22 mouse cellular contexts compared by ENCODE assay signal in genomic region chr17:7904992-7905391, GRCm38 (mm10). TPM values are rescaled to one million over a fixed set of nuclear protein-coding genes. Genes with fewer than 3 reads are reported as not detected.
DNase-seq lines count a peak whose midpoint lies in the region; ATAC-seq lines count a peak whose summit lies in the region.
"Had no signal": no experiment of that assay in that cellular context is flagged by ENCODE, and none has a peak within 500 bp of the region (broad histone marks: within the 10 kb centered on the region; RNA-seq: fewer than 3 reads in every experiment).

No protein-coding gene starts in this region.

- H3K4me3 ChIP-seq in heart, embryonic 10.5 days: no peak overlapping the region
- H3K4me3 ChIP-seq: embryonic facial prominence, embryonic 15.5 days; erythroblast, embryonic 14.5 days; forebrain, embryonic 10.5 days; gastrocnemius, adult 2 months; heart, embryonic 15.5 days; hindbrain, embryonic 10.5 days had no signal

- WGBS in heart, embryonic 10.5 days: 28% methylated on average over 2 of the region's 2 CpGs

- peak; percentile 33 for DNase-seq in heart, embryonic 10.5 days (ENCODE audit: low spot score)
- DNase-seq in heart, postnatal 36 days: no peak
- peak; percentile 29 for DNase-seq in ES-CJ7 (ENCODE audit: low read depth, low spot score)
- DNase-seq in urinary bladder, postnatal 25 days (ENCODE audit: low spot score): no peak
- no peak for DNase-seq in embryo, embryonic 10.5 days (ENCODE audit: low spot score)
- no peak for DNase-seq in adrenal gland, adult 8-10 months
- DNase-seq: adrenal gland, postnatal 14 days; cerebellum, adult 2 months; cerebellum, postnatal 10 days; embryo, embryonic 11 days; gastrocnemius, adult 2 months; gastrocnemius, postnatal 25 days; heart, postnatal 14 days; kidney, adult 11 months had no signal

- intact Hi-C loops in heart, postnatal 36 days (cut with DNase I): no loop called here

- H3K27ac ChIP-seq in heart, embryonic 10.5 days: no peak overlapping the region
- H3K27ac ChIP-seq: embryonic facial prominence, embryonic 15.5 days; forebrain, embryonic 10.5 days; gastrocnemius, adult 2 months; heart, embryonic 15.5 days; hindbrain, embryonic 10.5 days; hindbrain, embryonic 14.5 days had no signal

- H3K4me1 ChIP-seq in heart, embryonic 10.5 days: no peaks in the 10 kb centered on the region
- H3K4me1 ChIP-seq: embryonic facial prominence, embryonic 15.5 days; forebrain, embryonic 10.5 days; heart, embryonic 15.5 days; hindbrain, embryonic 10.5 days had no signal

- peaks cover 2% of the 10 kb centered on the region; the same call in 1 of the 2 replicates for H3K9me3 ChIP-seq in heart, embryonic 10.5 days
- H3K9me3 ChIP-seq: embryonic facial prominence, embryonic 15.5 days; heart, embryonic 15.5 days had no signal

- no peaks in the 10 kb centered on the region; the same call in 1 of the 2 replicates for H3K27me3 ChIP-seq in heart, embryonic 10.5 days (ENCODE audit: insufficient read depth, poor library complexity, severe bottlenecking)
- H3K27me3 ChIP-seq: embryonic facial prominence, embryonic 15.5 days; heart, embryonic 15.5 days had no signal

- ATAC-seq in inflammation-experienced regulatory T-cells, adult 6 months: peak; percentile 22
- ATAC-seq: forebrain, embryonic 14.5 days had no signal

- no peaks in the 10 kb centered on the region for H3K36me3 ChIP-seq in heart, embryonic 10.5 days
- H3K36me3 ChIP-seq: embryonic facial prominence, embryonic 15.5 days; forebrain, embryonic 10.5 days; heart, embryonic 15.5 days; hindbrain, embryonic 10.5 days had no signal

RNA-seq across cellular contexts. Expression of gene Tagap, which starts 20.8 kb away (rescaled TPM):
- 0.11 and 0.35 TPM in 2 replicates for polyA plus RNA-seq in heart, embryonic 10.5 days (2016; fragmentation: Nextera tagmentation; extraction: Ambion mirVana)
- total RNA-seq in heart, postnatal 36 days (2021): 1 to 10 TPM; 2.3 to 3.3 TPM
- 100 to 1,000 TPM in 1 of 3 experiments, 10 to 100 TPM in 2; 81.6 to 107 (median 90.7) TPM for polyA plus RNA-seq in inflammation-experienced regulatory T-cells, adult 6 months (2017; shearing (Covaris generic))
- total RNA-seq in adrenal gland, adult 8-10 months (2022): 1 to 10 TPM; 6.0 to 7.5 (median 6.9) TPM
- polyA plus RNA-seq: erythroblast, embryonic 14.5 days had no signal

RNA-seq across cellular contexts. Expression of gene Rsph3a, which starts 40.4 kb away (rescaled TPM):
- polyA plus RNA-seq in heart, embryonic 10.5 days (2016; fragmentation: Nextera tagmentation; extraction: Ambion mirVana): 47.9 and 56.7 TPM in 2 replicates
- 10 to 100 TPM; 32.1 to 41.9 TPM for total RNA-seq in heart, postnatal 36 days (2021)
- 10 to 100 TPM; 17.7 to 30.0 (median 23.4) TPM for polyA plus RNA-seq in inflammation-experienced regulatory T-cells, adult 6 months (2017; shearing (Covaris generic))
- 10 to 100 TPM; 42.4 to 64.2 (median 45.2) TPM for total RNA-seq in adrenal gland, adult 8-10 months (2022)

Comparison
In these comparisons a context has a peak if more than half of its experiments do, and no peak if none do; other contexts are left out.
1. DNase-seq: peak in heart, embryonic 10.5 days (single experiment) and ES-CJ7 (single experiment); none in heart, postnatal 36 days (0 of 2), urinary bladder, postnatal 25 days (single experiment), embryo, embryonic 10.5 days (single experiment) and adrenal gland, adult 8-10 months (single experiment).